Mouse (Mus musculus): ENCODE measurements around the gene Ugt1a2.
"Not testable (repeated sequence)": the region's sequence is repeated elsewhere in the genome, so short reads cannot be mapped to it uniquely, and the experiment has no call there.

The Ugt1a2 gene

GRCm38 (mm10) chr1:88217144-88217543 is 16.7 kb downstream of the Ugt1a2 start:
- in situ Hi-C loops (cut with MboI, MseI), result no loop called here

- in situ Hi-C loops (cut with MboI, MseI), result no loop called here
Observed at GRCm38 (mm10) chr1:88217576-88217975, 17.2 kb downstream of the Ugt1a2 start.

GRCm38 (mm10) chr1:88218051-88218450 is 17.6 kb downstream of the Ugt1a2 start:
- in situ Hi-C loops (cut with MboI, MseI), result no loop called here

GRCm38 (mm10) chr1:88218591-88218990 is 18.2 kb downstream of the Ugt1a2 start:
- in situ Hi-C loops (cut with MboI, MseI), result no loop called here

GRCm38 (mm10) chr1:88219054-88219453 is 18.7 kb downstream of the Ugt1a2 start:
- in situ Hi-C loops (cut with MboI, MseI), result no loop called here

GRCm38 (mm10) chr1:88220336-88220735 is 19.9 kb downstream of the Ugt1a2 start:
- in situ Hi-C loops (cut with MboI, MseI), result no loop called here

- in situ Hi-C loops (cut with MboI, MseI), result no loop called here
Observed at GRCm38 (mm10) chr1:88222216-88222615, 21.8 kb downstream of the Ugt1a2 start.

- in situ Hi-C loops (cut with MboI, MseI), result not testable (repeated sequence)
Observed at GRCm38 (mm10) chr1:88223011-88223515, 22.7 kb downstream of the Ugt1a2 start.

- in situ Hi-C loops (cut with MboI, MseI), result no loop called here
Observed at GRCm38 (mm10) chr1:88223591-88223990, 23.2 kb downstream of the Ugt1a2 start.

GRCm38 (mm10) chr1:88224029-88224776 is 23.8 kb downstream of the Ugt1a2 start:
- in situ Hi-C loops (cut with MboI, MseI), result no loop called here

- in situ Hi-C loops (cut with MboI, MseI), result not testable (repeated sequence)
Observed at GRCm38 (mm10) chr1:88225301-88225700, 24.9 kb downstream of the Ugt1a2 start.

- in situ Hi-C loops (cut with MboI, MseI), result no loop called here
Observed at GRCm38 (mm10) chr1:88225741-88226140, 25.3 kb downstream of the Ugt1a2 start.

GRCm38 (mm10) chr1:88226670-88227379 is 26.4 kb downstream of the Ugt1a2 start, which contains the start of gene Mroh2a:
TSS of gene Mroh2a (plus strand) at chr1:88226986.
- in situ Hi-C loops (cut with MboI, MseI), result no loop called here

- in situ Hi-C loops (cut with MboI, MseI), result no loop called here
Observed at GRCm38 (mm10) chr1:88227482-88227881, 27.1 kb downstream of the Ugt1a2 start.

- in situ Hi-C loops (cut with MboI, MseI), result no loop called here
Observed at GRCm38 (mm10) chr1:88228121-88228520, 27.7 kb downstream of the Ugt1a2 start.

- in situ Hi-C loops (cut with MboI, MseI), result no loop called here
Observed at GRCm38 (mm10) chr1:88229566-88229965, 29.2 kb downstream of the Ugt1a2 start.

GRCm38 (mm10) chr1:88229986-88230385 is 29.6 kb downstream of the Ugt1a2 start:
- in situ Hi-C loops (cut with MboI, MseI), result no loop called here

- in situ Hi-C loops (cut with MboI, MseI), result no loop called here
Observed at GRCm38 (mm10) chr1:88230421-88230820, 30.0 kb downstream of the Ugt1a2 start.

GRCm38 (mm10) chr1:88230981-88231802 is 30.8 kb downstream of the Ugt1a2 start:
- in situ Hi-C loops (cut with MboI, MseI), result no loop called here

- in situ Hi-C loops (cut with MboI, MseI), result no loop called here
Observed at GRCm38 (mm10) chr1:88231803-88232499, 31.6 kb downstream of the Ugt1a2 start.

GRCm38 (mm10) chr1:88232664-88233380 is 32.4 kb downstream of the Ugt1a2 start:
- in situ Hi-C loops (cut with MboI, MseI), result no loop called here

All from T-helper 1 cell (primary cell).